Mouse (Mus musculus): ENCODE measurements around the gene Hydin.

- no peak for TF ChIP-seq POLR2A (IDR thresholded peaks at IDR 0.05; ENCODE audit: low read depth, low read length)
- no peak for TF ChIP-seq CTCF (IDR thresholded peaks at IDR 0.05; ENCODE audit: borderline replicate concordance, insufficient read depth, low read length)
These were observed 363.8 kb downstream of the Hydin start for GRCm38 (mm10) chr8:110630571-110631071.

All from embryonic fibroblast, embryonic 13.5 days (primary cell).